Mouse (Mus musculus): ENCODE data around the gene Gm20388.

- TF ChIP-seq CTCF (IDR thresholded peaks at IDR 0.05; ENCODE audit: low read depth, low read length) = no peak
- no peak for TF ChIP-seq POLR2A (IDR thresholded peaks at IDR 0.05; ENCODE audit: insufficient read depth, low read length)
These were observed 1652.3 kb downstream of the Gm20388 start for GRCm38 (mm10) chr8:121562941-121563351.

All from ES-Bruce4 (cell line).